Mouse (Mus musculus): ENCODE data around the gene Atl1. TPM values are rescaled to one million over a fixed set of nuclear protein-coding genes. Genes with fewer than 3 reads are reported as not detected.

Atl1 gene
- polyA plus RNA-seq, 1 experiment from 2014 or later = 124 TPM

- Histone ChIP-seq H3K4me2 (ENCODE audit: low read length) (peak overlapping the region; percentile 83), H3K4me1 (replicated peaks; ENCODE audit: control insufficient read depth, insufficient read depth, low read length) (peaks cover 29% of the 10 kb centered on the region), H3K9ac (replicated peaks; ENCODE audit: low read depth, low read length) (peak overlapping the region; percentile 99), H3K36me3 (ENCODE audit: control insufficient read depth, insufficient read depth) (no peaks in the 10 kb centered on the region), H3K27ac (ENCODE audit: low read length) (peak overlapping the region; percentile 94; the same call in 1 of the 2 replicates), H3K9me3 (ENCODE audit: control insufficient read depth, low read length) (no peaks in the 10 kb centered on the region), H3K27me3 (replicated peaks; ENCODE audit: control insufficient read depth, insufficient read depth, low read length) (no peaks in the 10 kb centered on the region), H3K4me3 (replicated peaks; ENCODE audit: low read length) (peak overlapping the region; percentile 94)
- no peak for ATAC-seq
- WGBS = 34% methylated on average over 3 of the region's 3 CpGs
Observed at GRCm38 (mm10) chr12:69891721-69892120, 693 bp upstream of the Atl1 start.

GRCm38 (mm10) chr12:69893927-69894326 is 1.5 kb downstream of the Atl1 start:
- H3K36me3 ChIP-seq (ENCODE audit: control insufficient read depth, insufficient read depth) = no peaks in the 10 kb centered on the region
- H3K9me3 ChIP-seq (ENCODE audit: control insufficient read depth, low read length) = no peaks in the 10 kb centered on the region
- peaks cover 26% of the 10 kb centered on the region for H3K4me1 ChIP-seq (replicated peaks; ENCODE audit: control insufficient read depth, insufficient read depth, low read length)
- H3K9ac ChIP-seq (replicated peaks; ENCODE audit: low read depth, low read length) = no peak overlapping the region
- 0 out of 2 replicates have a peak overlapping the region, but pooled peaks have one; percentile 17 for H3K4me2 ChIP-seq (ENCODE audit: low read length)
- no peaks in the 10 kb centered on the region for H3K27me3 ChIP-seq (replicated peaks; ENCODE audit: control insufficient read depth, insufficient read depth, low read length)
- ATAC-seq = no peak
- no peak overlapping the region for H3K4me3 ChIP-seq (replicated peaks; ENCODE audit: low read length)
- H3K27ac ChIP-seq (ENCODE audit: low read length) = no peak overlapping the region
- WGBS = 53% methylated on average over 6 of the region's 6 CpGs

GRCm38 (mm10) chr12:69895046-69895445 is 2.6 kb downstream of the Atl1 start:
- H3K36me3 ChIP-seq (ENCODE audit: control insufficient read depth, insufficient read depth) = no peaks in the 10 kb centered on the region
- H3K27me3 ChIP-seq (replicated peaks; ENCODE audit: control insufficient read depth, insufficient read depth, low read length) = no peaks in the 10 kb centered on the region
- no peak overlapping the region for H3K9ac ChIP-seq (replicated peaks; ENCODE audit: low read depth, low read length)
- no peak overlapping the region for H3K4me2 ChIP-seq (ENCODE audit: low read length)
- no peak overlapping the region for H3K27ac ChIP-seq (ENCODE audit: low read length)
- WGBS = 82% methylated on average over 2 of the region's 2 CpGs
- H3K4me1 ChIP-seq (replicated peaks; ENCODE audit: control insufficient read depth, insufficient read depth, low read length) = peaks cover 19% of the 10 kb centered on the region
- no peaks in the 10 kb centered on the region for H3K9me3 ChIP-seq (ENCODE audit: control insufficient read depth, low read length)
- ATAC-seq = no peak
- H3K4me3 ChIP-seq (replicated peaks; ENCODE audit: low read length) = no peak overlapping the region

GRCm38 (mm10) chr12:69898119-69898518 is 5.7 kb downstream of the Atl1 start:
- H3K9ac ChIP-seq (replicated peaks; ENCODE audit: low read depth, low read length) = no peak overlapping the region
- peaks cover 4% of the 10 kb centered on the region; the same call in 1 of the 2 replicates for H3K4me1 ChIP-seq (replicated peaks; ENCODE audit: control insufficient read depth, insufficient read depth, low read length)
- no peak overlapping the region for H3K27ac ChIP-seq (ENCODE audit: low read length)
- no peaks in the 10 kb centered on the region for H3K27me3 ChIP-seq (replicated peaks; ENCODE audit: control insufficient read depth, insufficient read depth, low read length)
- 94% methylated on average over 4 of the region's 4 CpGs for WGBS
- H3K9me3 ChIP-seq (ENCODE audit: control insufficient read depth, low read length) = no peaks in the 10 kb centered on the region
- no peak overlapping the region for H3K4me2 ChIP-seq (ENCODE audit: low read length)
- no peak for ATAC-seq
- no peaks in the 10 kb centered on the region for H3K36me3 ChIP-seq (ENCODE audit: control insufficient read depth, insufficient read depth)
- H3K4me3 ChIP-seq (replicated peaks; ENCODE audit: low read length) = no peak overlapping the region

GRCm38 (mm10) chr12:69904991-69905390 is 12.6 kb downstream of the Atl1 start:
- no peaks in the 10 kb centered on the region for H3K9me3 ChIP-seq (ENCODE audit: control insufficient read depth, low read length)
- peaks cover 6% of the 10 kb centered on the region for H3K4me1 ChIP-seq (replicated peaks; ENCODE audit: control insufficient read depth, insufficient read depth, low read length)
- no peak overlapping the region for H3K4me3 ChIP-seq (replicated peaks; ENCODE audit: low read length)
- 67% methylated on average over 2 of the region's 2 CpGs for WGBS
- ATAC-seq = no peak
- no peak overlapping the region for H3K27ac ChIP-seq (ENCODE audit: low read length)
- H3K36me3 ChIP-seq (ENCODE audit: control insufficient read depth, insufficient read depth) = no peaks in the 10 kb centered on the region
- H3K9ac ChIP-seq (replicated peaks; ENCODE audit: low read depth, low read length) = no peak overlapping the region
- no peaks in the 10 kb centered on the region for H3K27me3 ChIP-seq (replicated peaks; ENCODE audit: control insufficient read depth, insufficient read depth, low read length)
- no peak overlapping the region for H3K4me2 ChIP-seq (ENCODE audit: low read length)

- Histone ChIP-seq H3K4me3 (replicated peaks; ENCODE audit: low read length) (peak overlapping the region; percentile 62), H3K36me3 (ENCODE audit: control insufficient read depth, insufficient read depth) (no peaks in the 10 kb centered on the region), H3K9ac (replicated peaks; ENCODE audit: low read depth, low read length) (peak overlapping the region; percentile 86), H3K4me2 (ENCODE audit: low read length) (peak overlapping the region; percentile 59), H3K27ac (ENCODE audit: low read length) (peak overlapping the region; percentile 96), H3K27me3 (replicated peaks; ENCODE audit: control insufficient read depth, insufficient read depth, low read length) (no peaks in the 10 kb centered on the region), H3K4me1 (replicated peaks; ENCODE audit: control insufficient read depth, insufficient read depth, low read length) (peaks cover 6% of the 10 kb centered on the region), H3K9me3 (ENCODE audit: control insufficient read depth, low read length) (no peaks in the 10 kb centered on the region)
- peak; percentile 86 for ATAC-seq
- under 1% methylated on average over 30 of the region's 30 CpGs for WGBS
Observed at GRCm38 (mm10) chr12:69907667-69908510, 15.5 kb downstream of the Atl1 start.

GRCm38 (mm10) chr12:69908511-69908900 is 16.1 kb downstream of the Atl1 start:
- Histone ChIP-seq H3K36me3 (ENCODE audit: control insufficient read depth, insufficient read depth) (no peaks in the 10 kb centered on the region), H3K4me3 (replicated peaks; ENCODE audit: low read length) (peak overlapping the region; percentile 62), H3K9me3 (ENCODE audit: control insufficient read depth, low read length) (no peaks in the 10 kb centered on the region), H3K27me3 (replicated peaks; ENCODE audit: control insufficient read depth, insufficient read depth, low read length) (no peaks in the 10 kb centered on the region), H3K9ac (replicated peaks; ENCODE audit: low read depth, low read length) (peak overlapping the region; percentile 86), H3K4me2 (ENCODE audit: low read length) (peak overlapping the region; percentile 59), H3K4me1 (replicated peaks; ENCODE audit: control insufficient read depth, insufficient read depth, low read length) (peaks cover 6% of the 10 kb centered on the region), H3K27ac (ENCODE audit: low read length) (peak overlapping the region; percentile 96)
- WGBS = 10% methylated on average over 19 of the region's 19 CpGs
- ATAC-seq = peak; percentile 86

- no peaks in the 10 kb centered on the region for H3K27me3 ChIP-seq (replicated peaks; ENCODE audit: control insufficient read depth, insufficient read depth, low read length)
- no peaks in the 10 kb centered on the region for H3K9me3 ChIP-seq (ENCODE audit: control insufficient read depth, low read length)
- H3K4me1 ChIP-seq (replicated peaks; ENCODE audit: control insufficient read depth, insufficient read depth, low read length) = peaks cover 4% of the 10 kb centered on the region
- no peak for ATAC-seq
- H3K27ac ChIP-seq (ENCODE audit: low read length) = no peak overlapping the region
- H3K36me3 ChIP-seq (ENCODE audit: control insufficient read depth, insufficient read depth) = no peaks in the 10 kb centered on the region
- no peak overlapping the region for H3K9ac ChIP-seq (replicated peaks; ENCODE audit: low read depth, low read length)
- no peak overlapping the region for H3K4me3 ChIP-seq (replicated peaks; ENCODE audit: low read length)
- no peak overlapping the region for H3K4me2 ChIP-seq (ENCODE audit: low read length)
- WGBS = 91% methylated on average over 7 of the region's 7 CpGs
Observed at GRCm38 (mm10) chr12:69911906-69912305, 19.5 kb downstream of the Atl1 start.

- no peaks in the 10 kb centered on the region for H3K27me3 ChIP-seq (replicated peaks; ENCODE audit: control insufficient read depth, insufficient read depth, low read length)
- no peak overlapping the region for H3K27ac ChIP-seq (ENCODE audit: low read length)
- no peak overlapping the region for H3K4me2 ChIP-seq (ENCODE audit: low read length)
- H3K9ac ChIP-seq (replicated peaks; ENCODE audit: low read depth, low read length) = no peak overlapping the region
- H3K36me3 ChIP-seq (ENCODE audit: control insufficient read depth, insufficient read depth) = no peaks in the 10 kb centered on the region
- no peak for ATAC-seq
- WGBS = 91% methylated on average over 7 of the region's 7 CpGs
- H3K9me3 ChIP-seq (ENCODE audit: control insufficient read depth, low read length) = no peaks in the 10 kb centered on the region
- H3K4me3 ChIP-seq (replicated peaks; ENCODE audit: low read length) = no peak overlapping the region
- no peaks in the 10 kb centered on the region for H3K4me1 ChIP-seq (replicated peaks; ENCODE audit: control insufficient read depth, insufficient read depth, low read length)
Observed at GRCm38 (mm10) chr12:69912737-69913136, 20.3 kb downstream of the Atl1 start.

Measured in forebrain, embryonic 16.5 days (tissue).